Mouse (Mus musculus): ENCODE measurements at regions not wholly inside any gene's neighbourhood (a gene's known extent, or its start where the extent isn't known, plus 50 kb on each side); places are given as distances from the start of the nearest gene placed in this dataset.

GRCm38 (mm10) chr14:31910809-31911208 is 80.4 kb upstream of the Ankrd28 start:
- no peaks in the 10 kb centered on the region for H3K36me3 ChIP-seq (ENCODE audit: control insufficient read depth, insufficient read depth, low read length)
- no peaks in the 10 kb centered on the region for H3K9me3 ChIP-seq (ENCODE audit: control insufficient read depth, low read length)
- no peak overlapping the region for H3K27ac ChIP-seq (replicated peaks; ENCODE audit: low read depth, low read length)
- no peak overlapping the region for H3K9ac ChIP-seq (ENCODE audit: low read depth, low read length)
- no peak for DNase-seq (ENCODE audit: low spot score)
- H3K4me1 ChIP-seq (ENCODE audit: control insufficient read depth, insufficient read depth, low read length): no peaks in the 10 kb centered on the region
- H3K27me3 ChIP-seq (replicated peaks; ENCODE audit: control insufficient read depth, insufficient read depth, low read length): no peaks in the 10 kb centered on the region
- no peak for ATAC-seq (ENCODE audit: low read depth)
- WGBS: 95% methylated on average over 2 of the region's 2 CpGs
- H3K4me2 ChIP-seq (ENCODE audit: low read depth, low read length): no peak overlapping the region
- no peak overlapping the region for H3K4me3 ChIP-seq (ENCODE audit: low read depth, low read length)

- WGBS: 90% methylated on average over 4 of the region's 4 CpGs
- no peaks in the 10 kb centered on the region for H3K4me1 ChIP-seq (ENCODE audit: control insufficient read depth, insufficient read depth, low read length)
- no peaks in the 10 kb centered on the region for H3K36me3 ChIP-seq (ENCODE audit: control insufficient read depth, insufficient read depth, low read length)
- DNase-seq (ENCODE audit: low spot score) (no peak), ATAC-seq (ENCODE audit: low read depth) (no peak)
- H3K4me3 ChIP-seq (ENCODE audit: low read depth, low read length): no peak overlapping the region
- no peak overlapping the region for H3K4me2 ChIP-seq (ENCODE audit: low read depth, low read length)
- H3K9me3 ChIP-seq (ENCODE audit: control insufficient read depth, low read length): 0 out of 2 replicates have a peak, but pooled peaks cover 3% of the 10 kb centered on the region
- H3K27me3 ChIP-seq (replicated peaks; ENCODE audit: control insufficient read depth, insufficient read depth, low read length): no peaks in the 10 kb centered on the region
- H3K9ac ChIP-seq (ENCODE audit: low read depth, low read length): no peak overlapping the region
- no peak overlapping the region for H3K27ac ChIP-seq (replicated peaks; ENCODE audit: low read depth, low read length)
Observed at GRCm38 (mm10) chr14:31918461-31918860, 88.0 kb upstream of the Ankrd28 start.

- WGBS: 100% methylated on average over 1 of the region's 1 CpGs
- H3K27me3 ChIP-seq (replicated peaks; ENCODE audit: control insufficient read depth, insufficient read depth, low read length): no peaks in the 10 kb centered on the region
- no peaks in the 10 kb centered on the region for H3K4me1 ChIP-seq (ENCODE audit: control insufficient read depth, insufficient read depth, low read length)
- H3K9ac ChIP-seq (ENCODE audit: low read depth, low read length): no peak overlapping the region
- no peaks in the 10 kb centered on the region for H3K36me3 ChIP-seq (ENCODE audit: control insufficient read depth, insufficient read depth, low read length)
- no peak for ATAC-seq (ENCODE audit: low read depth)
- no peak overlapping the region for H3K4me3 ChIP-seq (ENCODE audit: low read depth, low read length)
- no peak for DNase-seq (ENCODE audit: low spot score)
- 0 out of 2 replicates have a peak, but pooled peaks cover 3% of the 10 kb centered on the region for H3K9me3 ChIP-seq (ENCODE audit: control insufficient read depth, low read length)
- H3K4me2 ChIP-seq (ENCODE audit: low read depth, low read length): no peak overlapping the region
- no peak overlapping the region for H3K27ac ChIP-seq (replicated peaks; ENCODE audit: low read depth, low read length)
Observed at GRCm38 (mm10) chr14:31918921-31919320, 88.5 kb upstream of the Ankrd28 start.

GRCm38 (mm10) chr14:31929161-31929707 is 98.8 kb upstream of the Ankrd28 start:
- H3K9me3 ChIP-seq (ENCODE audit: control insufficient read depth, low read length): 0 out of 2 replicates have a peak, but pooled peaks cover under 1% of the 10 kb centered on the region
- no peak for DNase-seq (ENCODE audit: low spot score)
- no peak overlapping the region for H3K27ac ChIP-seq (replicated peaks; ENCODE audit: low read depth, low read length)
- no peak overlapping the region for H3K4me3 ChIP-seq (ENCODE audit: low read depth, low read length)
- WGBS: 68% methylated on average over 12 of the region's 12 CpGs
- H3K9ac ChIP-seq (ENCODE audit: low read depth, low read length): no peak overlapping the region
- H3K27me3 ChIP-seq (replicated peaks; ENCODE audit: control insufficient read depth, insufficient read depth, low read length): no peaks in the 10 kb centered on the region
- H3K4me1 ChIP-seq (ENCODE audit: control insufficient read depth, insufficient read depth, low read length): peaks cover 12% of the 10 kb centered on the region; the same call in 1 of the 2 replicates
- no peak for ATAC-seq (ENCODE audit: low read depth)
- no peak overlapping the region for H3K4me2 ChIP-seq (ENCODE audit: low read depth, low read length)
- no peaks in the 10 kb centered on the region for H3K36me3 ChIP-seq (ENCODE audit: control insufficient read depth, insufficient read depth, low read length)

- H3K27ac ChIP-seq (replicated peaks; ENCODE audit: low read depth, low read length): peak overlapping the region; percentile 39; the same call in 1 of the 2 replicates
- 59% methylated on average over 9 of the region's 9 CpGs for WGBS
- H3K4me1 ChIP-seq (ENCODE audit: control insufficient read depth, insufficient read depth, low read length): peaks cover 18% of the 10 kb centered on the region; the same call in 1 of the 2 replicates
- H3K4me3 ChIP-seq (ENCODE audit: low read depth, low read length): no peak overlapping the region
- no peaks in the 10 kb centered on the region for H3K36me3 ChIP-seq (ENCODE audit: control insufficient read depth, insufficient read depth, low read length)
- ATAC-seq (ENCODE audit: low read depth) (no peak), DNase-seq (ENCODE audit: low spot score) (peak; percentile 87)
- no peaks in the 10 kb centered on the region for H3K27me3 ChIP-seq (replicated peaks; ENCODE audit: control insufficient read depth, insufficient read depth, low read length)
- H3K9me3 ChIP-seq (ENCODE audit: control insufficient read depth, low read length): no peaks in the 10 kb centered on the region
- no peak overlapping the region for H3K4me2 ChIP-seq (ENCODE audit: low read depth, low read length)
- H3K9ac ChIP-seq (ENCODE audit: low read depth, low read length): no peak overlapping the region
Observed at GRCm38 (mm10) chr14:31930367-31930766, 98.4 kb upstream of the Galnt15 start.

- Histone ChIP-seq H3K4me3 (ENCODE audit: low read depth, low read length) (no peak overlapping the region), H3K36me3 (ENCODE audit: control insufficient read depth, insufficient read depth, low read length) (no peaks in the 10 kb centered on the region), H3K9ac (ENCODE audit: low read depth, low read length) (no peak overlapping the region), H3K9me3 (ENCODE audit: control insufficient read depth, low read length) (no peaks in the 10 kb centered on the region), H3K27me3 (replicated peaks; ENCODE audit: control insufficient read depth, insufficient read depth, low read length) (no peaks in the 10 kb centered on the region), H3K27ac (replicated peaks; ENCODE audit: low read depth, low read length) (no peak overlapping the region), H3K4me2 (ENCODE audit: low read depth, low read length) (no peak overlapping the region), H3K4me1 (ENCODE audit: control insufficient read depth, insufficient read depth, low read length) (peaks cover 18% of the 10 kb centered on the region; the same call in 1 of the 2 replicates)
- DNase-seq (ENCODE audit: low spot score) (no peak), ATAC-seq (ENCODE audit: low read depth) (no peak)
- WGBS: 84% methylated on average over 5 of the region's 5 CpGs
Observed at GRCm38 (mm10) chr14:31931971-31932370, 96.8 kb upstream of the Galnt15 start.

- H3K9me3 ChIP-seq (ENCODE audit: control insufficient read depth, low read length): 0 out of 2 replicates have a peak, but pooled peaks cover 6% of the 10 kb centered on the region
- H3K27ac ChIP-seq (replicated peaks; ENCODE audit: low read depth, low read length): peak overlapping the region; percentile 61
- peak overlapping the region; percentile 41 for H3K4me3 ChIP-seq (ENCODE audit: low read depth, low read length)
- peak overlapping the region; percentile 70 for H3K9ac ChIP-seq (ENCODE audit: low read depth, low read length)
- H3K36me3 ChIP-seq (ENCODE audit: control insufficient read depth, insufficient read depth, low read length): no peaks in the 10 kb centered on the region
- H3K27me3 ChIP-seq (replicated peaks; ENCODE audit: control insufficient read depth, insufficient read depth, low read length): no peaks in the 10 kb centered on the region
- DNase-seq (ENCODE audit: low spot score) (peak; percentile 53), ATAC-seq (ENCODE audit: low read depth) (peak; percentile 42)
- WGBS: under 1% methylated on average over 9 of the region's 9 CpGs
- H3K4me1 ChIP-seq (ENCODE audit: control insufficient read depth, insufficient read depth, low read length): peaks cover 18% of the 10 kb centered on the region; the same call in 1 of the 2 replicates
- H3K4me2 ChIP-seq (ENCODE audit: low read depth, low read length): peak overlapping the region; percentile 70
Observed at GRCm38 (mm10) chr14:31933441-31933840, 95.3 kb upstream of the Galnt15 start.

GRCm38 (mm10) chr14:31933841-31934271 is 94.9 kb upstream of the Galnt15 start:
- Histone ChIP-seq H3K9me3 (ENCODE audit: control insufficient read depth, low read length) (0 out of 2 replicates have a peak, but pooled peaks cover 6% of the 10 kb centered on the region), H3K27ac (replicated peaks; ENCODE audit: low read depth, low read length) (peak overlapping the region; percentile 61), H3K4me3 (ENCODE audit: low read depth, low read length) (peak overlapping the region; percentile 41), H3K9ac (ENCODE audit: low read depth, low read length) (peak overlapping the region; percentile 70), H3K4me1 (ENCODE audit: control insufficient read depth, insufficient read depth, low read length) (peaks cover 18% of the 10 kb centered on the region; the same call in 1 of the 2 replicates), H3K27me3 (replicated peaks; ENCODE audit: control insufficient read depth, insufficient read depth, low read length) (no peaks in the 10 kb centered on the region), H3K36me3 (ENCODE audit: control insufficient read depth, insufficient read depth, low read length) (no peaks in the 10 kb centered on the region), H3K4me2 (ENCODE audit: low read depth, low read length) (peak overlapping the region; percentile 70)
- 2% methylated on average over 11 of the region's 13 CpGs for WGBS
- peak; percentile 89 for DNase-seq (ENCODE audit: low spot score)
- peak; percentile 89 for ATAC-seq (ENCODE audit: low read depth)

GRCm38 (mm10) chr14:31934321-31934720 is 94.5 kb upstream of the Galnt15 start:
- Histone ChIP-seq H3K4me2 (ENCODE audit: low read depth, low read length) (peak overlapping the region; percentile 70), H3K36me3 (ENCODE audit: control insufficient read depth, insufficient read depth, low read length) (no peaks in the 10 kb centered on the region), H3K9ac (ENCODE audit: low read depth, low read length) (peak overlapping the region; percentile 70), H3K4me3 (ENCODE audit: low read depth, low read length) (peak overlapping the region; percentile 41), H3K4me1 (ENCODE audit: control insufficient read depth, insufficient read depth, low read length) (peaks cover 18% of the 10 kb centered on the region; the same call in 1 of the 2 replicates), H3K27me3 (replicated peaks; ENCODE audit: control insufficient read depth, insufficient read depth, low read length) (no peaks in the 10 kb centered on the region), H3K27ac (replicated peaks; ENCODE audit: low read depth, low read length) (peak overlapping the region; percentile 61), H3K9me3 (ENCODE audit: control insufficient read depth, low read length) (0 out of 2 replicates have a peak, but pooled peaks cover 6% of the 10 kb centered on the region)
- 3% methylated on average over 5 of the region's 6 CpGs for WGBS
- ATAC-seq (ENCODE audit: low read depth) (peak; percentile 82), DNase-seq (ENCODE audit: low spot score) (peak; percentile 75)

Measured in embryonic facial prominence, embryonic 14.5 days (tissue).